Mouse (Mus musculus) small intestine, adult 2 months (tissue): ENCODE measurements around the gene Acaa1b.

Source experiments
- CTCF ChIP-seq: fragments of 200-500 bp; IDR thresholded peaks from 2 replicates; pipeline ENCODE4 v1.5.1; 2012; ENCODE audit warnings: low read depth, mild to moderate bottlenecking, control low read depth, inconsistent platforms, low read length, moderate library complexity, mixed read lengths; ENCODE audit not compliant: insufficient replicate concordance, insufficient read length; ENCODE audit errors: extremely low read depth
- POLR2A ChIP-seq: fragments of 200-500 bp; IDR thresholded peaks from 2 replicates; pipeline ENCODE4 v1.6.1; 2012; ENCODE audit warnings: low read depth, mild to moderate bottlenecking, control low read depth, inconsistent platforms, low read length, moderate library complexity

DNA sequence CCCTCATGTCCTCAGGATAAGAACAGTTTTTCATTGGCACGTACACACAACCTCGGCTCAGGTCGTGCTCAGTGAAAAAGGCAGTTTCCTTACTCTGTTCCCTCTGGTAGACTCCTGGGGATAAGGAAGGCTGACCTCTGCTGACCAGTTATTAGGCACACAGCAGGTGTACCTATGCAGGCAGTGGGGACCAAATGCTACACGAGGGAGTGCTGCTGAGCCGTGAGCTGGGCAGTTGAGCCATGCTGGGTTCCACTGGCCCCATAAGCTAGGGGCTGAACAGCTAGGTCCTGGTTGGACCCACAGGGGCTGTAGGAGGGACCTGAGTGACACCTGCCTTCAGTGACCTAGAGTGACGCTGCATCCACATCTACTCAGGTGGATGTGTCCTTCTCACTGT lies 11.3 kb downstream of the Acaa1b start:
- no peak for TF ChIP-seq CTCF
- TF ChIP-seq POLR2A, result no peak
